Mouse (Mus musculus) lung, embryonic 14.5 days (tissue): ENCODE data around the gene Bcl11a. TPM values are rescaled to one million over a fixed set of nuclear protein-coding genes. Genes with fewer than 3 reads are reported as not detected.

Experiments used
- ATAC-seq: fragments of 200-750 bp; cut with Nextera tagmentation; 2 replicates; pipeline ENCODE4 v1.8.0; 2017; ENCODE audit warnings: mild to moderate bottlenecking, moderate TSS enrichment, moderate library complexity; ENCODE audit not compliant: insufficient read depth
- DNase-seq: peaks from one replicate; pipeline ENCODE4 v3.0.0-alpha.2; 2015
- H3K27ac ChIP-seq: fragments of 300-500 bp; sonication (generic); 2 replicates; pipeline ENCODE4 v1.5.1; 2014; ENCODE audit warnings: low read depth, mild to moderate bottlenecking, moderate library complexity
- H3K27me3 ChIP-seq: fragments of 300-500 bp; sonication (generic); 2 replicates; pipeline ENCODE4 v1.6.1; 2014; ENCODE audit warnings: low read length, control low read depth; ENCODE audit not compliant: insufficient read depth
- H3K36me3 ChIP-seq: fragments of 300-500 bp; sonication (generic); 2 replicates; pipeline ENCODE4 v1.6.1; 2014; ENCODE audit warnings: control low read depth; ENCODE audit not compliant: insufficient read depth
- H3K4me1 ChIP-seq: fragments of 300-500 bp; sonication (generic); 2 replicates; pipeline ENCODE4 v1.6.1; 2014; ENCODE audit warnings: antibody characterized with exemption, control low read depth; ENCODE audit not compliant: insufficient read depth
- H3K4me2 ChIP-seq: fragments of 300-500 bp; sonication (generic); 2 replicates; pipeline ENCODE4 v1.6.1; 2014; ENCODE audit warnings: mild to moderate bottlenecking
- H3K4me3 ChIP-seq: fragments of 300-500 bp; sonication (generic); 2 replicates; pipeline ENCODE4 v1.5.1; 2014; ENCODE audit warnings: low read depth, low read length
- H3K9ac ChIP-seq: fragments of 300-500 bp; sonication (generic); 2 replicates; pipeline ENCODE4 v1.6.1; 2014
- H3K9me3 ChIP-seq: fragments of 300-500 bp; sonication (generic); 2 replicates; pipeline ENCODE4 v1.6.1; 2016; ENCODE audit warnings: low read depth, low read length, control low read depth
- CTCF ChIP-seq: IDR thresholded peaks from 2 replicates; pipeline ENCODE4 v1.5.1; 2016; ENCODE audit warnings: antibody characterized with exemption, low read depth
- WGBS: fragments of 180-500 bp; shearing (Covaris S2); extraction: QIAGEN DNeasy Blood & Tissue Kit; methylation state at CpG from one replicate; pipeline ENCODE4 v1.1.7; 2014; 5-methylcytosine and 5-hydroxymethylcytosine counted together
- polyA plus RNA-seq: library from polyadenylated mRNA; unstranded; fragments of >200 nt; fragmentation: Nextera tagmentation; extraction: Ambion mirVana; gene quantifications from 2 replicates; pipeline ENCODE4 v1.2.1, GENCODE M21; 2014

The Bcl11a gene
- polyA plus RNA-seq, 1 experiment from 2014 or later, result 21.1 TPM

GRCm38 (mm10) chr11:24081016-24081686, 3.3 kb downstream of the Bcl11a start:
- Histone ChIP-seq H3K4me1 (0 out of 2 replicates have a peak, but pooled peaks cover 6% of the 10 kb centered on the region), H3K9me3 (no peaks in the 10 kb centered on the region), H3K9ac (peak overlapping the region; percentile 82), H3K27ac (peak overlapping the region; percentile 94), H3K27me3 (no peaks in the 10 kb centered on the region), H3K36me3 (peaks cover 12% of the 10 kb centered on the region), H3K4me3 (peak overlapping the region; percentile 64), H3K4me2 (peak overlapping the region; percentile 100)
- under 1% methylated on average over 33 of the region's 35 CpGs for WGBS
- DNase-seq (peak; percentile 89), ATAC-seq (peak; percentile 41)
- TF ChIP-seq CTCF, result peak; percentile 60

- TF ChIP-seq CTCF, result no peak
- peak overlapping the region; percentile 100 for H3K4me2 ChIP-seq
- H3K36me3 ChIP-seq, result peaks cover 15% of the 10 kb centered on the region
- H3K27me3 ChIP-seq, result no peaks in the 10 kb centered on the region
- peak overlapping the region; percentile 64 for H3K4me3 ChIP-seq
- under 1% methylated on average over 43 of the region's 43 CpGs for WGBS
- peak overlapping the region; percentile 82 for H3K9ac ChIP-seq
- DNase-seq (peak; percentile 76), ATAC-seq (peak; percentile 23; the same call in 1 of the 2 replicates)
- H3K9me3 ChIP-seq, result no peaks in the 10 kb centered on the region
- peak overlapping the region; percentile 94 for H3K27ac ChIP-seq
- 0 out of 2 replicates have a peak, but pooled peaks cover 6% of the 10 kb centered on the region for H3K4me1 ChIP-seq
Measured at GRCm38 (mm10) chr11:24081687-24082384, 4.0 kb downstream of the Bcl11a start.

GRCm38 (mm10) chr11:24082385-24083075, 4.7 kb downstream of the Bcl11a start:
- WGBS, result 21% methylated on average over 11 of the region's 11 CpGs
- peak overlapping the region; percentile 82 for H3K9ac ChIP-seq
- 0 out of 2 replicates have a peak, but pooled peaks cover 6% of the 10 kb centered on the region for H3K4me1 ChIP-seq
- H3K4me3 ChIP-seq, result peak overlapping the region; percentile 64
- peaks cover 22% of the 10 kb centered on the region for H3K36me3 ChIP-seq
- no peak for TF ChIP-seq CTCF
- no peaks in the 10 kb centered on the region for H3K27me3 ChIP-seq
- DNase-seq, result no peak
- ATAC-seq, result no peak
- H3K27ac ChIP-seq, result peak overlapping the region; percentile 94
- peak overlapping the region; percentile 100 for H3K4me2 ChIP-seq
- no peaks in the 10 kb centered on the region for H3K9me3 ChIP-seq

- peak overlapping the region; percentile 37; the same call in 1 of the 2 replicates for H3K4me2 ChIP-seq
Measured at GRCm38 (mm10) chr11:24083076-24083405, 5.2 kb downstream of the Bcl11a start.

GRCm38 (mm10) chr11:24083423-24083822, 5.6 kb downstream of the Bcl11a start:
- Histone ChIP-seq H3K27ac (no peak overlapping the region), H3K9ac (no peak overlapping the region), H3K36me3 (peaks cover 28% of the 10 kb centered on the region), H3K9me3 (no peaks in the 10 kb centered on the region), H3K4me1 (0 out of 2 replicates have a peak, but pooled peaks cover 6% of the 10 kb centered on the region), H3K4me2 (peak overlapping the region; percentile 37; the same call in 1 of the 2 replicates), H3K4me3 (no peak overlapping the region; the same call in 1 of the 2 replicates), H3K27me3 (no peaks in the 10 kb centered on the region)
- no peak for DNase-seq
- ATAC-seq, result no peak
- TF ChIP-seq CTCF, result no peak
- 53% methylated on average over 7 of the region's 7 CpGs for WGBS

More at GRCm38 (mm10) chr11:24083076-24083405, 5.2 kb downstream of the Bcl11a start:
- peaks cover 27% of the 10 kb centered on the region for H3K36me3 ChIP-seq
- H3K9ac ChIP-seq, result no peak overlapping the region
- no peak overlapping the region; the same call in 1 of the 2 replicates for H3K4me3 ChIP-seq
- 41% methylated on average over 1 of the region's 1 CpGs for WGBS
- DNase-seq, result no peak
- no peak for ATAC-seq
- H3K27me3 ChIP-seq, result no peaks in the 10 kb centered on the region
- no peak for TF ChIP-seq CTCF
- no peaks in the 10 kb centered on the region for H3K9me3 ChIP-seq
- no peak overlapping the region for H3K27ac ChIP-seq
- 0 out of 2 replicates have a peak, but pooled peaks cover 6% of the 10 kb centered on the region for H3K4me1 ChIP-seq

- H3K9me3 ChIP-seq, result no peaks in the 10 kb centered on the region
- 62% methylated on average over 3 of the region's 3 CpGs for WGBS
- no peak overlapping the region for H3K4me2 ChIP-seq
- H3K27ac ChIP-seq, result no peak overlapping the region
- 0 out of 2 replicates have a peak, but pooled peaks cover 6% of the 10 kb centered on the region for H3K4me1 ChIP-seq
- no peak overlapping the region for H3K4me3 ChIP-seq
- no peak for TF ChIP-seq CTCF
- DNase-seq (no peak), ATAC-seq (no peak)
- no peak overlapping the region for H3K9ac ChIP-seq
- no peaks in the 10 kb centered on the region for H3K27me3 ChIP-seq
- peaks cover 28% of the 10 kb centered on the region for H3K36me3 ChIP-seq
Measured at GRCm38 (mm10) chr11:24084077-24084476, 6.2 kb downstream of the Bcl11a start.
